Mouse (Mus musculus): ENCODE measurements around the gene Arid1b. TPM values are rescaled to one million over a fixed set of nuclear protein-coding genes. Genes with fewer than 3 reads are reported as not detected.
A peak's percentile ranks its signal among the peaks of the same experiment; 100 is the strongest.

The Arid1b gene
- polyA plus RNA-seq, 1 experiment from 2014 or later, result 12.4 TPM

- Histone ChIP-seq H3K27ac (replicated peaks; ENCODE audit: low read depth, low read length) (no peak overlapping the region), H3K4me1 (ENCODE audit: control insufficient read depth, insufficient read depth, low read length) (peaks cover 41% of the 10 kb centered on the region), H3K9ac (ENCODE audit: low read depth, low read length) (no peak overlapping the region), H3K27me3 (replicated peaks; ENCODE audit: control insufficient read depth, insufficient read depth, low read length) (no peaks in the 10 kb centered on the region), H3K9me3 (ENCODE audit: control insufficient read depth, low read length) (no peaks in the 10 kb centered on the region), H3K36me3 (ENCODE audit: control insufficient read depth, insufficient read depth, low read length) (no peaks in the 10 kb centered on the region), H3K4me3 (ENCODE audit: low read depth, low read length) (no peak overlapping the region), H3K4me2 (ENCODE audit: low read depth, low read length) (no peak overlapping the region)
- DNase-seq (ENCODE audit: low spot score), result no peak
- 75% methylated on average over 16 of the region's 16 CpGs for WGBS
- ATAC-seq (ENCODE audit: low read depth), result no peak
These were observed 244.5 kb downstream of the Arid1b start for GRCm38 (mm10) chr17:5238387-5239245.

DNA sequence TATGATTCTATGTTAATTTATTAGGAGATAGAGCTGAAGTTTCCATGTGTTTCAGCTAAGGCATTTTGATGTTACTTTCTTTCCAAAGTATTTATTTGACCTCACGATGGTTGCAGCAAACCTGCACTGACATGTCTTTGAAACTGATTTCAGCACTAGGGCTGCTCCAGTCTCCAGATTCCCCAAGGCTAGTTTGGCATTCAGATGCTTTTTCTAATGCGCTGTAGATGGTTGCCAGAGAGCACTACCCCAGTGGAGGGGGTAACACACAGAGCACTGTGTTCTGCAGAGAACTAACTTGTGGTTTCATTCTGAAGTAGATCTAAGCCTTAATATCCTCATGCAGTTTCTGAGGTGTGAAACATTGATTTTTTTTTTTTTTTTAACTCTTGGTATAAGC lies 250.4 kb downstream of the Arid1b start:
- Histone ChIP-seq H3K9me3 (ENCODE audit: control insufficient read depth, low read length) (no peaks in the 10 kb centered on the region), H3K27ac (replicated peaks; ENCODE audit: low read depth, low read length) (no peak overlapping the region), H3K4me2 (ENCODE audit: low read depth, low read length) (no peak overlapping the region), H3K9ac (ENCODE audit: low read depth, low read length) (no peak overlapping the region), H3K4me3 (ENCODE audit: low read depth, low read length) (no peak overlapping the region), H3K27me3 (replicated peaks; ENCODE audit: control insufficient read depth, insufficient read depth, low read length) (no peaks in the 10 kb centered on the region), H3K4me1 (ENCODE audit: control insufficient read depth, insufficient read depth, low read length) (peaks cover 19% of the 10 kb centered on the region; the same call in 1 of the 2 replicates), H3K36me3 (ENCODE audit: control insufficient read depth, insufficient read depth, low read length) (no peaks in the 10 kb centered on the region)
- 60% methylated on average over 2 of the region's 2 CpGs for WGBS
- ATAC-seq (ENCODE audit: low read depth), result peak; percentile 26; the same call in 1 of the 2 replicates
- DNase-seq (ENCODE audit: low spot score), result peak; percentile 65

GRCm38 (mm10) chr17:5246688-5247087 lies 252.6 kb downstream of the Arid1b start:
- no peak for DNase-seq (ENCODE audit: low spot score)
- no peaks in the 10 kb centered on the region for H3K36me3 ChIP-seq (ENCODE audit: control insufficient read depth, insufficient read depth, low read length)
- H3K9ac ChIP-seq (ENCODE audit: low read depth, low read length), result no peak overlapping the region
- no peaks in the 10 kb centered on the region for H3K27me3 ChIP-seq (replicated peaks; ENCODE audit: control insufficient read depth, insufficient read depth, low read length)
- no peak overlapping the region for H3K27ac ChIP-seq (replicated peaks; ENCODE audit: low read depth, low read length)
- 83% methylated on average over 11 of the region's 11 CpGs for WGBS
- peaks cover 13% of the 10 kb centered on the region; the same call in 1 of the 2 replicates for H3K4me1 ChIP-seq (ENCODE audit: control insufficient read depth, insufficient read depth, low read length)
- H3K4me2 ChIP-seq (ENCODE audit: low read depth, low read length), result no peak overlapping the region
- no peaks in the 10 kb centered on the region for H3K9me3 ChIP-seq (ENCODE audit: control insufficient read depth, low read length)
- H3K4me3 ChIP-seq (ENCODE audit: low read depth, low read length), result no peak overlapping the region
- ATAC-seq (ENCODE audit: low read depth), result no peak

- Histone ChIP-seq H3K4me1 (ENCODE audit: control insufficient read depth, insufficient read depth, low read length) (peaks cover 13% of the 10 kb centered on the region; the same call in 1 of the 2 replicates), H3K9me3 (ENCODE audit: control insufficient read depth, low read length) (no peaks in the 10 kb centered on the region), H3K27me3 (replicated peaks; ENCODE audit: control insufficient read depth, insufficient read depth, low read length) (no peaks in the 10 kb centered on the region), H3K9ac (ENCODE audit: low read depth, low read length) (no peak overlapping the region), H3K36me3 (ENCODE audit: control insufficient read depth, insufficient read depth, low read length) (no peaks in the 10 kb centered on the region), H3K4me2 (ENCODE audit: low read depth, low read length) (no peak overlapping the region), H3K27ac (replicated peaks; ENCODE audit: low read depth, low read length) (no peak overlapping the region), H3K4me3 (ENCODE audit: low read depth, low read length) (no peak overlapping the region)
- ATAC-seq (ENCODE audit: low read depth) (no peak), DNase-seq (ENCODE audit: low spot score) (no peak)
- 87% methylated on average over 7 of the region's 7 CpGs for WGBS
These were observed 253.1 kb downstream of the Arid1b start for GRCm38 (mm10) chr17:5247247-5247646.

GRCm38 (mm10) chr17:5247737-5248136 lies 253.6 kb downstream of the Arid1b start:
- H3K4me1 ChIP-seq (ENCODE audit: control insufficient read depth, insufficient read depth, low read length), result peaks cover 13% of the 10 kb centered on the region; the same call in 1 of the 2 replicates
- no peak overlapping the region for H3K4me2 ChIP-seq (ENCODE audit: low read depth, low read length)
- no peak overlapping the region for H3K9ac ChIP-seq (ENCODE audit: low read depth, low read length)
- ATAC-seq (ENCODE audit: low read depth) (no peak), DNase-seq (ENCODE audit: low spot score) (no peak)
- H3K27me3 ChIP-seq (replicated peaks; ENCODE audit: control insufficient read depth, insufficient read depth, low read length), result no peaks in the 10 kb centered on the region
- no peaks in the 10 kb centered on the region for H3K9me3 ChIP-seq (ENCODE audit: control insufficient read depth, low read length)
- H3K4me3 ChIP-seq (ENCODE audit: low read depth, low read length), result no peak overlapping the region
- WGBS, result 92% methylated on average over 15 of the region's 15 CpGs
- H3K36me3 ChIP-seq (ENCODE audit: control insufficient read depth, insufficient read depth, low read length), result no peaks in the 10 kb centered on the region
- H3K27ac ChIP-seq (replicated peaks; ENCODE audit: low read depth, low read length), result no peak overlapping the region

DNA sequence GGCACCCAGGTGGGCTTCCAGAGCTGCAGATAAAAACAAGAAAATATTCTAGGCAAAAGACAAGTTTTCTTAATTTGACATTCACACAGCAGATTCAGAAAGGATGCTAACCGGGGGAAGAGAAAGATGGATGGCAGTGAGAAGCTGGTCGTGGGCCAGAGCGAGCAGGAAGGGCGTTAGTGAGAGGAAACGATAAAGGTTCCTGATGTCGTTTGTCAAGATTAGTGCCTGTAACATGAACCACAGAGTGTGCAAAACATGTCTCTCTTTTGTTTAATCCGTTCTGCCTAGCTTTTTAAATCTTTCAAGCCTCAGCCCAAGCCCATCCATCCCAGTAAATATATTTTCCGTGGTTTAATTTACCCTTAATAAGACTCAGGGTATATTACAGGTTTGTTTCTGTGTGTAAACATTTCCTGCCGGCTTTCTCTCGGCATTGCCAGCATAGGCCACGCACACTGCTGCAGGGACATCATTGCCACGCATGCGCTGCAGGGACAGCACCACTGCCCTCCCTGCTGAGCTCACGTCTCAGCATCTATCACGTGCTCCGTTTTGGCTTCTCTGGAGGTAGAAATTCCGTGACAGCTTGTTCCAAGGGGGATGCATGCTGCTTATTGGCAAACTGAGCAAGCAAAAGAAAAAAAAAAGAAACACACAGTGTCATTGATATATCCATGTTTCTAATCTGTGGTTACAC lies 255.0 kb downstream of the Arid1b start:
- Histone ChIP-seq H3K9me3 (ENCODE audit: control insufficient read depth, low read length) (no peaks in the 10 kb centered on the region), H3K4me2 (ENCODE audit: low read depth, low read length) (no peak overlapping the region), H3K4me3 (ENCODE audit: low read depth, low read length) (no peak overlapping the region), H3K4me1 (ENCODE audit: control insufficient read depth, insufficient read depth, low read length) (peaks cover 10% of the 10 kb centered on the region; the same call in 1 of the 2 replicates), H3K27ac (replicated peaks; ENCODE audit: low read depth, low read length) (no peak overlapping the region; the same call in 1 of the 2 replicates), H3K36me3 (ENCODE audit: control insufficient read depth, insufficient read depth, low read length) (no peaks in the 10 kb centered on the region), H3K27me3 (replicated peaks; ENCODE audit: control insufficient read depth, insufficient read depth, low read length) (no peaks in the 10 kb centered on the region), H3K9ac (ENCODE audit: low read depth, low read length) (no peak overlapping the region)
- ATAC-seq (ENCODE audit: low read depth), result 0 out of 2 replicates have a peak, but pooled peaks have one; percentile 17
- 49% methylated on average over 17 of the region's 17 CpGs for WGBS
- peak; percentile 45 for DNase-seq (ENCODE audit: low spot score)

DNA sequence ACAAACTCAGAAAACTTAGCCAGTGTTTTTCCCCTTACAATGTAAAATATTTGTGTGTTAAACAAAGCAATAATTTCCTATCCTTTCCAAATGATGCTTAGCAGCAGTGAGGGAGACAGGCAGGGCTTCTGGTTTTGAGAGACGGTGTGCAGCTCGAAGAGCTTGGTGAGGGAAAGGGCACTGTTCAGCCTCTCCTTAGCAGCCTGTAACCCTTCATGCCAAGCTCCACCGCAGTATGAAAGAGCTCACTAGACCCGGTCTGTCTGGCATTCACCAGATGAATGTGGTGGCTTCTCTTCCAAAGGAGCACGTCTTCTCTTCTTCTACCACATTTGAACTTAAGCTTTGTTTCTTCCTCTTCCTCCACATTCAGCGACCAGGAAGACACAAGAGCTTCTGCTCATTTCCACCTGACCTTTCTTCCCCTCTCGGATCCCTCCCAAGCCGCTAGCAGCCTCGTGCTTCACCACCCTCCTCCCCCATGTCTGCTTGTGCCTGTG lies 255.6 kb downstream of the Arid1b start:
- H3K36me3 ChIP-seq (ENCODE audit: control insufficient read depth, insufficient read depth, low read length), result no peaks in the 10 kb centered on the region
- H3K4me1 ChIP-seq (ENCODE audit: control insufficient read depth, insufficient read depth, low read length), result peaks cover 10% of the 10 kb centered on the region; the same call in 1 of the 2 replicates
- ATAC-seq (ENCODE audit: low read depth) (no peak), DNase-seq (ENCODE audit: low spot score) (no peak)
- WGBS, result 77% methylated on average over 9 of the region's 9 CpGs
- no peaks in the 10 kb centered on the region for H3K9me3 ChIP-seq (ENCODE audit: control insufficient read depth, low read length)
- H3K27ac ChIP-seq (replicated peaks; ENCODE audit: low read depth, low read length), result no peak overlapping the region
- H3K4me3 ChIP-seq (ENCODE audit: low read depth, low read length), result no peak overlapping the region
- no peak overlapping the region for H3K9ac ChIP-seq (ENCODE audit: low read depth, low read length)
- no peak overlapping the region for H3K4me2 ChIP-seq (ENCODE audit: low read depth, low read length)
- H3K27me3 ChIP-seq (replicated peaks; ENCODE audit: control insufficient read depth, insufficient read depth, low read length), result no peaks in the 10 kb centered on the region

DNA sequence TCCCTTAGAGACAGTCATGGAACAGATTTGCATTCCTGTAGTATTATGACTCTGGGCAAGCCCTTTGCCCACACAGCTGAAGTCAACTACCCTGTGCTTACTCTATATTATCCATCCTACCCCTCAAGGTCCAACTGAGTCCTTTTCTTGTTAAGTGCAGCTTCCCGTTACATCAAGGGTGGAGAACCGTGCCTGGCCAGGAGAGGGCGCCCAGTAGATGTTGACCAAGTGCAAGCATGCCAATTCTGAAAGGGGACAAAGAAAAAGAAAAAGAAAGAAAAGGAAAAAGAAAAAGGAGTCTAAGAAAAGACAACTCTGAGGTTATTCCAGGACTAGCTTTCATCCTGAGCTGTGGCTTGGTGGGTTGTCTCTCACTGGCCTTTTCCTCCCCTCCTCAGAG lies 258.3 kb downstream of the Arid1b start:
- Histone ChIP-seq H3K4me2 (ENCODE audit: low read depth, low read length) (no peak overlapping the region), H3K4me3 (ENCODE audit: low read depth, low read length) (no peak overlapping the region), H3K9ac (ENCODE audit: low read depth, low read length) (no peak overlapping the region), H3K4me1 (ENCODE audit: control insufficient read depth, insufficient read depth, low read length) (peaks cover 10% of the 10 kb centered on the region; the same call in 1 of the 2 replicates), H3K9me3 (ENCODE audit: control insufficient read depth, low read length) (no peaks in the 10 kb centered on the region), H3K36me3 (ENCODE audit: control insufficient read depth, insufficient read depth, low read length) (no peaks in the 10 kb centered on the region), H3K27ac (replicated peaks; ENCODE audit: low read depth, low read length) (no peak overlapping the region), H3K27me3 (replicated peaks; ENCODE audit: control insufficient read depth, insufficient read depth, low read length) (no peaks in the 10 kb centered on the region)
- WGBS, result 32% methylated on average over 3 of the region's 3 CpGs
- DNase-seq (ENCODE audit: low spot score) (peak; percentile 51), ATAC-seq (ENCODE audit: low read depth) (no peak)
